Mouse (Mus musculus): ENCODE measurements around the gene Cdc14a. TPM values are rescaled to one million over a fixed set of nuclear protein-coding genes. Genes with fewer than 3 reads are reported as not detected.

The Cdc14a gene
- 10 to 100 TPM; 17.9 to 19.3 TPM for total RNA-seq (2021)
- long read RNA-seq, experiment 1, full-length matches to known transcripts, result 2 of 3 reads
- long read RNA-seq, experiment 1, partial matches to known transcripts, result 0 of 3 reads
- long read RNA-seq, experiment 1, other reads (novel, unspliced or antisense), result 1 of 3 reads
- long read RNA-seq, experiment 2, full-length matches to known transcripts, result 10 of 19 reads
- long read RNA-seq, experiment 2, partial matches to known transcripts, result 2 of 19 reads
- long read RNA-seq, experiment 2, other reads (novel, unspliced or antisense), result 7 of 19 reads

- DNase-seq (ENCODE audit: low spot score in 2 of 2), result peak; percentile 52 to 67
These were observed at the start of gene Cdc14a for GRCm38 (mm10) chr3:116423353-116424159. Gene Cdc14a (minus strand): TSS chr3:116424032.

GRCm38 (mm10) chr3:116465709-116466108, 41.9 kb upstream of the Cdc14a start:
- no peak for DNase-seq (ENCODE audit: low spot score in 2 of 2)

- no peak for DNase-seq (ENCODE audit: low spot score in 2 of 2)
These were observed 40.5 kb upstream of the Cdc14a start for GRCm38 (mm10) chr3:116464318-116464717.

DNA sequence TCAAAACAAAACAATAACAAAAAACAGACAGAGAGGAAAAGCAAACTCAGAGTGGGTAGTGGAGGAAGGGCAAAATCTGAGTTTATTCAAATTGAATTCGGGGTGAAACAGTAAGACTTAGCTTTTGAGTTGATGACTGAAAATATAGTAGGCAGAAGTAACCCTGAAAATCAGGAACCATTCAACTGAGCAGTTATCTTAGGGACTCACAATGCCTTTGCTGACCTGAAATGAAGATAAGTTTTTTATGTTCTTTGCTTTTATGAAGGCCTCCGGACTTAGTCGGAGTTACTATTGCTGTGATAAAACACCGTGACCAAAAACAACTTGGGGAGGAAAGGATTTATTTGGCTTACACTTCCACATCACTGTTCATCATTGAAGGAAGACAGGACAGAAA, 37.2 kb upstream of the Cdc14a start:
- no peak for DNase-seq (ENCODE audit: low spot score in 2 of 2)

GRCm38 (mm10) chr3:116454529-116454928, 30.7 kb upstream of the Cdc14a start:
- no peak for DNase-seq (ENCODE audit: low spot score in 2 of 2)

DNA sequence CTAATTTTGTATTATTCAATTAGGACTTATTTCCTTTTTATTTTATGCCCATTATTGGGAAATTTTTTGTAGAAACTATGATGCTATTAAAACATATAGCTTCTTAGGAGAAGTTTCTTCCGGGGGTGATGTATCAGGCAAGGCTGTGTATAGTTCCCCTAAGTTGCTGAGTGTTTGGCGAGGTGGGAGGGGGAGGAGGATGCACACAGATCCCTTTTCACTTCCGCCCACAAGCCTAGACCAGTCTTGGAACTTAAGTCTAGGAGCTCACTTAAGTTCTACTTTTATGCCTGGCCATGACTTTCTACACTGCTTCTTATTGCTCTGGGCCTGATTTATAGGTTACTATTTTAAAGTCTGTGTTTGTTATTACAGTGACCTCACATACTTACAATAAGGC, 26.9 kb upstream of the Cdc14a start:
- no peak for DNase-seq (ENCODE audit: low spot score in 2 of 2)

GRCm38 (mm10) chr3:116444327-116444726, 20.5 kb upstream of the Cdc14a start:
- no peak for DNase-seq (ENCODE audit: low spot score in 2 of 2)

GRCm38 (mm10) chr3:116442788-116443187, 19.0 kb upstream of the Cdc14a start:
- DNase-seq (ENCODE audit: low spot score in 2 of 2), result no peak

DNA sequence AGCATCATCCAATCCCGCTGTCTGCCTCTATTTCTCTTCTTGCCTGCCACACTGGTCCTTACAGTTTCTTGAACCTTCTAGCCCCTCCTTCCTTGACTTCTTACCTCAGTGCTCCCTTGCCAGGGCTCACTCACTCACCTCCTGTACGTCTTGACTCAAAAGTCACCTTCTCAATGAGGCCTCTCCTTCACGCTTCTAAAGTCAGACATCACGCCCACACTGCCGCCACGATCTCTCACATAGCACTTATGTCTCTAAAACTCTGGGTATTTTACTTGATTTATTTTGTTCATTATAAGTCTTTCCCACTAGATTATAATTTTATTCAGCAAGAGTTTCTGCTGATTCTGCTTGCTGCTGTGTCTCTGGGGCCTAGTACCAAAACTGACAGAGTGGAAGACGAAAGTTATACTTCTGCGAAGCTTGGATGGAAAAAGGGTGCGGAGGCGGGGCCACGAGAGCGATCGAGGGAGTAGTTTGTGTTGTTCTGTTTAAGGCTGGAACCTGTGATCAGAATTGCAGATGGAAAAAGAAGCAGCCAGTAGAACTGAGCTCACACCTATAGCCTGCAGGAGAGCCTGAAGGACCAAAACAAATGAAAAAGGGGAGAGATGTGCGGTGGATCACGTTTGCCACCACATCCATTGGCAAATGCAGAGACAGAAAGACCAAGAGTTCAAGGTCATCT, 17.8 kb upstream of the Cdc14a start:
- DNase-seq (ENCODE audit: low spot score in 2 of 2), result no peak

DNA sequence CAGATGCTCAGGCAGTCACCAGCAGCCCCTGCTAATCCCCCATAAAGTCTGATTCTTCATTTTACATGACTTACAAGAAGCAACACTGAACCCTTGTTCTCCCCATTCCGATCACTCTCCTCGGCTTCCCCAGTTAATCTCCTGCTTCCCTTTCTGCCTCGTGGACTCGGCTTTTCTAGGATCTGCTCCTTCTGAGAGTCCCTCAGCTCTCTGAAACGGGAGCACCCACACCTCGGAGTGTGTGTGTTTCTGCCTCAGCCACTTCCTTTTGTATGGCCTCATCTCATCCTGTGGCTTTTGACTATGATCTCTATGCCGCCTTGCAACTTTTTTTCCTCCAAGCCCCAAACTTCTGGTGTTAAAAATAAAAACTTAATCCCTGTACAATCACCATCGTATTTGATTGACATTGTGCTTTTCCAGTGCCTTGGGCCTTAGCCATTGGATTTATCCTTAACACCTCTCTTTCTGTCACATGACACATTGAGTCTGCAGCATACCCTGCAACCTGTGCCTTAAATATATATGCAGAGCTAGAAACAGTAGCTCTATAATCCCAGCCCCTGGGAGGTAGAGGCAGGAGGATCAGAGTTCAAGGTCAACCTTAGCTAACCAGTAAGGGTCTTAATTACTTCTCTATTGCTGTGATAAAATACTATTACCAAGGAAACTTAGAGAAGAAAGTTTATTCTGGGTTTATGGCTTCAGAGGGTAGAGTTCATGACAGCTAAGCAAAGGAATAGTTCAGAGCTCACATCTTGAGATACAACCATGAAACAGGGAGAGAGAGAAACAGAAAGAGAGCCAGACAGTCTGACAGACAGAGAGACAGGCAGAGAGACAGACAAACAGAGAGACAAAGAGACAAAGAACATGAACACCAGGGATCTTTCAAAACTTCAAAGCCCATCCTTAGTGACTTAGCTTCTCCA, 16.5 kb upstream of the Cdc14a start:
- DNase-seq (ENCODE audit: low spot score in 2 of 2), result no peak

DNA sequence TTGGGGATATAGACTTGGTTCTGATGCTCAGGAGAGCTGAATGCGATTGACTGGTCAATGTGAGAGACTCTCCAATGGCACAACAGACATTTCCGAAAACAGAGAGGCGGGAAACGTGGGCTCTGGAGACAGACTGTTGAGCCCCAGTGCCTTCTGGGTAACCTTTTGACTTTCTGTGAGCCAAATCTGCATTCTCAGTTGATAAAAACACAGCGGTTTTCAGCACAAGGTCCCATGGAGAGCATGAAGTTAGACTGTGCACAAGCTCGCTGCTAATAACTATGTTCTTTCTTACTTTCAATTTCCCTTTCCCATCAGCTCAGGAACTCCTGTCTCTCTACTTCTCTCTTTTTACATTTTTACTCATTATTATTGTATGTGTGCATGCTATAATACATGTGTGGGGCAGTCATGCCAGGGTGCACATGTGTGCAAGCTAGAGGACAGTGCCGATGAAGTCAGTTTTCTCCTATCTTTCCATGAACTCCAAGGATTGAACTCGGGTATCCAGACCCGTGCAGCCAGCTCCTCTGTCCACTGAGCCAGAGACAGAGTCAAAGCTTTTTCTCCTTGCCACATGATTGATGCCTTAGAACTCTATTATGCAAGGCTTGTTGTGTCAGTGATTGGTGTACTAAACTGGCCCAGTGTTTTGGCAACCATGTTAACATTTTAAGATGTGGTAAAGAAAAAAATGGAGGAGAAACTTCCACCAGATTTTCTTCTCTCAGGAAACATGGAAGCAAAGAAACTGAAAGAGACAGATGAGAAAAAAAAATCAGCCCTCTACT, 13.2 kb upstream of the Cdc14a start:
- DNase-seq (ENCODE audit: low spot score in 2 of 2), result no peak

- DNase-seq (ENCODE audit: low spot score in 2 of 2), result no peak
These were observed 12.3 kb upstream of the Cdc14a start for GRCm38 (mm10) chr3:116436113-116436512.

DNA sequence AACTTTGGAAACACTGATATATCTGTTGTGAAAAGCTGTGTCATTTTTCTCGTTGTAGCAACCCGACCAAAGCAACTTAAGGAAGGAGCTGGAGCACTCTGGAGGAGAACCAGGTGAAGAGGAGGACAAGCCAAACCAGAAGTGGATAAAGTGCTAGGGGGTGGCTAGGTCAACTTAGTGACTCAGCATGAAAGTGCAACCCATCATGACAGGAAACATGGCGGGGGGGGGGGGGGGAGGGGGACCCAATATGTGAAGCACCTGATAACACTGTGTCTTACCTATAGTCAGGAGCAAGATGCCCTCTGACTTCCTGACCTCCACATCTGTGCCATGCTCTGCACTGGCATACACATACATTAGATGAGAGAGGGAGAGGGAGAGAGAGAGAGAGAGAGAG, 10.9 kb upstream of the Cdc14a start:
- DNase-seq (ENCODE audit: low spot score in 2 of 2), result no peak

DNA sequence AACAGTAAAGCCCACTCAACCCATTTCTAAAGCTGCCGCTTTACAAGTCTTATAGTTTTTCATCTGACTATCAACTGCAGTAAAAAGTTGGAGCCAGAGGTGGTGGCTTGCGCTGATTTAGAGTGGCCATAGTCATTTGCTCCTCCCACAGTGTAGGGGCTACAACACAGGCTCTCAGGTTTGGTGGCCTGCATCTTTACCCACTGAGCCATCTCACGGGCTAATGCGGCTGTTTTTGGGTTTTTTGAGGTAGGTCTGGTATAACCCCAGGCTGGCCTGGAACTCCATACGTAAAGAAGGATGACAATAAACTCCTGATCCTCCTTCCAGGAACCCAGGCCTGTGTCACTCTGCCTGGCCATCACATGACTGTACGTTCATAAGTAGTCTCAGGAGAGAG, 2.1 kb upstream of the Cdc14a start:
- DNase-seq (ENCODE audit: low spot score in 2 of 2), result no peak

- peak; percentile 38 to 73 for DNase-seq (ENCODE audit: low spot score in 2 of 2)
These were observed 1.1 kb upstream of the Cdc14a start for GRCm38 (mm10) chr3:116424973-116425284.

DNA sequence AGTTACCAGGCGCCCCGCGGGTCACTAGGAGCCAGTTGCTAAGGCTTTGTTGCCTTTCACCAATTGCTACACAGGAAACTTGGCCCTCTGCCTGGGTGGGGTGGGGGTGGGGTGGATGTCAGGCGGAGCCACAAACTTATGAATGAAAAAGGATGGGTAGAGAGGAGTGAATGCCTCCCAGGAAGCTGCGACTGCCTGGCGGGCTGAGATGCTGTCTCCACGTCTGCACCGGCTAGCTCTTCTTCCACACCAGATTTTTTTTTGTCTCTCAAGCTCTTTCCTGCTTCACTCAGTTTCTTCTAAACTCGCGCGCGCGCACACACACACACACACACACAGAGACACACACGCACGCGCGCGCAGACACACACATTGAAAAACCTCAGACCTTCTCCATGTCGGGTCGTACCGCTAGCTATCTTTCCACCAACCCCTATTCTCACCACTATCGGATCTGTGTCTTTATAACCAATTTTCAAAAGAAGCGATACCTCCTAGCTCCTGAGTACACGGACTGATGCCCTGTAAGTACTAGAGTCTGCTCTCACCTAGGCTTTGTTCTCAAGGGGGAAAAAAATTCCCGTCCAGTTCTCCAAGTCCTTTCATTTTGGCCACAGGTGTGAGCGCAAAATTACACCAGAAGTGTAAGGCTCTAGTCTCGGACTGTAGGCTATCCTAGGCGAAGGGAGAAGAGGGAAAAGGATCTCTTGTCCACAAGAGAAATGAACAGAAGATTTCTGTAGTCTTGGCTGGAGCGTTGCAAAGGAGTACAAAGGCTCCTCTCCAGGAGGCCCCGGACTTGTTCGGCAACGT, 534 bp upstream of the Cdc14a start:
- no peak for DNase-seq (ENCODE audit: low spot score in 2 of 2)

DNA sequence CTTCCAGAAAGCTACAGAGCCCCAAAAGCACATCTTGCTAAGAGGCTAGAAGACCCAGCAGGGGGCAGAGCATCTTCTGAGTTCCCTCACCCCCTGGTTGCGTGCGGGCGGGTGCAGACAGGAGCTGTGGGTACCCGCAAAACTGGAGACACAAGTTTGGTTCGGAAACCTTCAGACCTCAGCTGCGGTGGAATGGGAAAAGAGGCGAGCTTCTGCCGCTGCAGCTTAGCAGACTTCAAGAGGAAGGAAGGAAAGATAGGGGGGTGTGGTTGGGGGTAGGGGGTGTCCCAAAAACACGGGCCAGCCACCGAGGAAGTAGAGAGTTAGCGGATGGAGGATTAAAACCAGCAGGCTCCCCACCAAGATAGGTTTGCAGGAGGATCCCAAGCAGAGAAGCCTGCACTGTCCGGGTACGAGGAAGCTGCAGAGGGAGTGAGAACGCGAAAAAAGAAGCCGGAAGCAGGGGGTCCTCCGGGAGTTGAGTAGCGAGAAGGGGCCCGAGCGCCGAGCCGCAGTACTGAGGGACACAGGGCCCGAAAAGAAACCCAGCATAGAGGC, 958 bp downstream of the Cdc14a start:
- DNase-seq (ENCODE audit: low spot score in 2 of 2), result peak; percentile 9 to 36

GRCm38 (mm10) chr3:116422074-116422473, 1.8 kb downstream of the Cdc14a start:
- DNase-seq (ENCODE audit: low spot score in 2 of 2), result no peak

DNA sequence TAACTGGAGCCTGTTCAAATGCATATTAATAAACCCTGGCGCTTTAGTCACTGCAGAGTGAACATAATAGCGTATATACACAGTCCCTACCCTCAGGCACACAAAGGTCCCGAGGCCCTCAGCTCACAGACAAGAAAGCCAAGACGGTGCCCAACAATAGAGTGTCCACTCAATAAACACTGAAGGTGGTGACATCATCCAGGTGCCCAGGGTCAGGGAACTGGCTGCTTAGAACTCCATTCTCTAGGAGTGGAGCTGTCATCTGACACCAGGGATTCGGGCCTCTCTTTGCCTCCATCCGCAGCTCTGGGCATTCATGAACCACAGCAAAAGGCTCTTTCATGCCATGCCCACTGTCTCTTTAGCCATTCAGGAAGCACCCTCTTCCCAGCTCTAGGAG, 2.7 kb downstream of the Cdc14a start:
- no peak for DNase-seq (ENCODE audit: low spot score in 2 of 2)

Data from adrenal gland, postnatal 4 days (tissue).